Mouse (Mus musculus) hindbrain, postnatal 0 days (tissue): ENCODE measurements around the gene Glmn. TPM values are rescaled to one million over a fixed set of nuclear protein-coding genes. Genes with fewer than 3 reads are reported as not detected.
A peak's percentile ranks its signal among the peaks of the same experiment; 100 is the strongest.

Experiments
- ATAC-seq: fragments of 200-750 bp; cut with Nextera tagmentation; 2 replicates; pipeline ENCODE4 v1.8.0; 2017; ENCODE audit warnings: mild to moderate bottlenecking, moderate TSS enrichment, moderate library complexity
- DNase-seq: peaks from one replicate; pipeline ENCODE4 v3.0.0-alpha.2; 2015; ENCODE audit warnings: low spot score
- H3K27ac ChIP-seq: fragments of 300-500 bp; sonication (generic); 2 replicates; pipeline ENCODE4 v1.5.1; 2014; ENCODE audit warnings: mild to moderate bottlenecking
- H3K27me3 ChIP-seq: fragments of 300-500 bp; sonication (generic); 2 replicates; pipeline ENCODE4 v1.6.1; 2014; ENCODE audit warnings: low read length, mixed read lengths; ENCODE audit not compliant: insufficient read depth
- H3K36me3 ChIP-seq: fragments of 300-500 bp; sonication (generic); 2 replicates; pipeline ENCODE4 v1.6.1; 2014; ENCODE audit warnings: low read length, mixed read lengths; ENCODE audit not compliant: insufficient read depth
- H3K4me1 ChIP-seq: fragments of 300-500 bp; sonication (generic); 2 replicates; pipeline ENCODE4 v1.6.1; 2014; ENCODE audit warnings: antibody characterized with exemption, low read length, mixed read lengths; ENCODE audit not compliant: insufficient read depth
- H3K4me2 ChIP-seq: fragments of 300-500 bp; sonication (generic); 2 replicates; pipeline ENCODE4 v1.6.1; 2014; ENCODE audit warnings: low read depth, mild to moderate bottlenecking, low read length, moderate library complexity, mixed read lengths
- H3K4me3 ChIP-seq: fragments of 300-500 bp; sonication (generic); 2 replicates; pipeline ENCODE4 v1.5.1; 2014; ENCODE audit warnings: low read length
- H3K9ac ChIP-seq: fragments of 300-500 bp; sonication (generic); replicated peaks from 2 replicates; pipeline ENCODE4 v1.6.1; 2014; ENCODE audit warnings: mild to moderate bottlenecking, low read length, moderate library complexity, mixed read lengths
- H3K9me3 ChIP-seq: fragments of 300-500 bp; sonication (generic); 2 replicates; pipeline ENCODE4 v1.6.1; 2016; ENCODE audit warnings: low read length, mixed read lengths
- CTCF ChIP-seq: IDR thresholded peaks from 2 replicates; pipeline ENCODE4 v1.5.1; 2016; ENCODE audit warnings: antibody characterized with exemption, control low read depth, low read depth
- WGBS: fragments of 180-500 bp; shearing (Covaris S2); extraction: QIAGEN DNeasy Blood & Tissue Kit; methylation state at CpG from one replicate; pipeline ENCODE4 v1.1.7; 2014; 5-methylcytosine and 5-hydroxymethylcytosine counted together
- polyA plus RNA-seq: library from polyadenylated mRNA; unstranded; fragments of >200 nt; fragmentation: Nextera tagmentation; extraction: Ambion mirVana; gene quantifications from 2 replicates; pipeline ENCODE4 v1.2.1, GENCODE M21; 2015
- total RNA-seq: library from RNA; depleted of rRNA; stranded (reverse); fragments of >200 nt; gene quantifications from 2 replicates; pipeline ENCODE4 v1.2.3, GENCODE M21; 2014

Gene Glmn
- total and polyA plus RNA-seq, 2 experiments from 2014 or later: 6.6 to 32.6 TPM

- Histone ChIP-seq H3K27me3 (no peaks in the 10 kb centered on the region), H3K4me1 (no peaks in the 10 kb centered on the region), H3K36me3 (no peaks in the 10 kb centered on the region), H3K9ac (no peak overlapping the region), H3K4me2 (no peak overlapping the region), H3K27ac (no peak overlapping the region), H3K9me3 (no peaks in the 10 kb centered on the region), H3K4me3 (no peak overlapping the region)
- no peak for TF ChIP-seq CTCF
- no peak for DNase-seq
- WGBS: 78% methylated on average over 7 of the region's 7 CpGs
- ATAC-seq: no peak
Measured at GRCm38 (mm10) chr5:107521897-107522296, 75.8 kb downstream of the Glmn start.

GRCm38 (mm10) chr5:107521386-107521785 is 76.3 kb downstream of the Glmn start:
- 92% methylated on average over 6 of the region's 6 CpGs for WGBS

GRCm38 (mm10) chr5:107518602-107519001 is 79.1 kb downstream of the Glmn start:
- no peak for TF ChIP-seq CTCF
- DNase-seq (peak; percentile 43), ATAC-seq (peak; percentile 63; the same call in 1 of the 2 replicates)

More at GRCm38 (mm10) chr5:107521386-107521785, 76.3 kb downstream of the Glmn start:
- H3K4me3 ChIP-seq: no peak overlapping the region
- H3K27me3 ChIP-seq: no peaks in the 10 kb centered on the region
- no peaks in the 10 kb centered on the region for H3K4me1 ChIP-seq
- no peaks in the 10 kb centered on the region for H3K36me3 ChIP-seq
- no peak for TF ChIP-seq CTCF
- H3K27ac ChIP-seq: no peak overlapping the region
- H3K9me3 ChIP-seq: no peaks in the 10 kb centered on the region
- H3K9ac ChIP-seq: no peak overlapping the region
- ATAC-seq (no peak), DNase-seq (no peak)
- no peak overlapping the region for H3K4me2 ChIP-seq

GRCm38 (mm10) chr5:107516087-107516486 is 81.6 kb downstream of the Glmn start:
- H3K9me3 ChIP-seq: no peaks in the 10 kb centered on the region
- TF ChIP-seq CTCF: no peak
- H3K4me2 ChIP-seq: no peak overlapping the region
- 94% methylated on average over 1 of the region's 1 CpGs for WGBS
- no peak overlapping the region for H3K27ac ChIP-seq
- no peak overlapping the region for H3K4me3 ChIP-seq
- H3K9ac ChIP-seq: no peak overlapping the region
- no peaks in the 10 kb centered on the region for H3K36me3 ChIP-seq
- no peaks in the 10 kb centered on the region for H3K27me3 ChIP-seq
- no peak for DNase-seq
- no peaks in the 10 kb centered on the region for H3K4me1 ChIP-seq
- ATAC-seq: no peak

More at GRCm38 (mm10) chr5:107518602-107519001, 79.1 kb downstream of the Glmn start:
- H3K4me1 ChIP-seq: no peaks in the 10 kb centered on the region
- no peak overlapping the region for H3K9ac ChIP-seq
- no peak overlapping the region for H3K4me2 ChIP-seq
- no peaks in the 10 kb centered on the region for H3K9me3 ChIP-seq
- no peak overlapping the region for H3K4me3 ChIP-seq
- WGBS: 66% methylated on average over 4 of the region's 4 CpGs
- H3K27me3 ChIP-seq: no peaks in the 10 kb centered on the region
- no peak overlapping the region for H3K27ac ChIP-seq
- H3K36me3 ChIP-seq: no peaks in the 10 kb centered on the region

- no peaks in the 10 kb centered on the region for H3K4me1 ChIP-seq
- ATAC-seq (no peak), DNase-seq (no peak)
- 93% methylated on average over 3 of the region's 3 CpGs for WGBS
- TF ChIP-seq CTCF: no peak
- no peaks in the 10 kb centered on the region for H3K27me3 ChIP-seq
- H3K4me3 ChIP-seq: no peak overlapping the region
- no peak overlapping the region for H3K27ac ChIP-seq
- H3K9me3 ChIP-seq: no peaks in the 10 kb centered on the region
- H3K36me3 ChIP-seq: peaks cover 2% of the 10 kb centered on the region; the same call in 1 of the 2 replicates
- H3K4me2 ChIP-seq: no peak overlapping the region
- no peak overlapping the region for H3K9ac ChIP-seq
Measured at GRCm38 (mm10) chr5:107515453-107515852, 82.2 kb downstream of the Glmn start.

- DNase-seq (peak; percentile 26), ATAC-seq (peak; percentile 47; the same call in 1 of the 2 replicates)
- peak; percentile 60 for TF ChIP-seq CTCF
- Histone ChIP-seq H3K27ac (no peak overlapping the region), H3K9ac (no peak overlapping the region), H3K9me3 (no peaks in the 10 kb centered on the region), H3K4me1 (no peaks in the 10 kb centered on the region), H3K4me3 (no peak overlapping the region), H3K27me3 (no peaks in the 10 kb centered on the region), H3K4me2 (no peak overlapping the region), H3K36me3 (peaks cover 9% of the 10 kb centered on the region; the same call in 1 of the 2 replicates)
- 55% methylated on average over 7 of the region's 7 CpGs for WGBS
Measured at GRCm38 (mm10) chr5:107513583-107513982, 84.1 kb downstream of the Glmn start.

- Histone ChIP-seq H3K4me2 (no peak overlapping the region), H3K27me3 (no peaks in the 10 kb centered on the region), H3K9ac (no peak overlapping the region), H3K9me3 (no peaks in the 10 kb centered on the region), H3K36me3 (peaks cover 24% of the 10 kb centered on the region; the same call in 1 of the 2 replicates), H3K27ac (no peak overlapping the region), H3K4me1 (no peaks in the 10 kb centered on the region), H3K4me3 (no peak overlapping the region)
- DNase-seq (no peak), ATAC-seq (no peak)
- 71% methylated on average over 2 of the region's 2 CpGs for WGBS
- no peak for TF ChIP-seq CTCF
Measured at GRCm38 (mm10) chr5:107511326-107511725, 86.4 kb downstream of the Glmn start.
